Mouse (Mus musculus) urinary bladder, postnatal 10 days (tissue): Measurements from ENCODE around the gene Prkce.
A peak's percentile ranks its signal among the peaks of the same experiment; 100 is the strongest.

ENCODE experiments used
- DNase-seq: peaks from one replicate; pipeline ENCODE4 v3.0.0; 2022; ENCODE audit warnings: low spot score

Gene Prkce

DNA sequence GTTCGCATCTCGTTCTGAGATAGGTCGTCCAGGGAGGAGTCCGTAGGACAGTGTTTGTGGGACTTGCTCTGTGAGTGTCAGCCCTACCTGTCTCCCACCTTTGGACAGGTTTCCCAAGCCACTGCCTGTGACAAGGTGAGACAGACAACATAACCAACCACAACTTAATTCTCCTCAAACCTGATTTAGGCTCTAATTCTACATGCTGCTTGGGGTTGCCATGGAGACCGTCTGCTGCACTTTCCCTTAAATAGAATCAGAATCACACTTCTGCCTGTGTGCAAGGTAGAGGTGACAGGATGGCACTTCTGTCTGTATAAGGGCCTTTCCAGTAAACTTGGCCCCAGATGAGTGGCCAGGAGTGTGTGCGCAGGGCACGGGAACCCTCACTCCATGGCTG, 248.4 kb downstream of the Prkce start:
- no peak for DNase-seq

GRCm38 (mm10) chr17:86418334-86418733, 250.7 kb downstream of the Prkce start:
- DNase-seq, result no peak

- DNase-seq, result no peak
Measured at GRCm38 (mm10) chr17:86419199-86419598, 251.6 kb downstream of the Prkce start.

- DNase-seq, result no peak
Measured at GRCm38 (mm10) chr17:86420646-86421338, 253.2 kb downstream of the Prkce start.

GRCm38 (mm10) chr17:86422023-86422422, 254.4 kb downstream of the Prkce start:
- no peak for DNase-seq

DNA sequence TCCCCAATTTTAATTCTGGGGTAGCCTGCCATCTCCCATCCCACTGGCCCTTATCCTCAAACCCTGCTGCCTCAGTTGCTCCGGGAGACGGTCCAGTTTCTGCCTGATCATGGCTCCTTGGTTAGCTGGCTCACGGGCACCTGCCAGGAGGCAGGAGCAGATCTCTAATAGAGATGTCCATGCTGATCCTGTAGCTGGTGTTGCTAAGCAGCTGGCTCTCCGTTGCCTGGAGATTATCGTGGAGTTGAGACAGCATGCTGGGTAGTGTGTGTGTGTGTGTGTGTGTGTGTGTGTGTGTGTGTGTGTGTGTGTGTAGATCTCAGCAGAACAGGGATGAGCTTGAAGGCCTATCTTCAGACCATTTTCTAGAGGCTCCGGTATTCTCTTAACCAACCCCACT, 262.3 kb downstream of the Prkce start:
- DNase-seq, result no peak

GRCm38 (mm10) chr17:86433117-86433516, 265.5 kb downstream of the Prkce start:
- DNase-seq, result no peak

- DNase-seq, result no peak
Measured at GRCm38 (mm10) chr17:86433813-86434212, 266.2 kb downstream of the Prkce start.

DNA sequence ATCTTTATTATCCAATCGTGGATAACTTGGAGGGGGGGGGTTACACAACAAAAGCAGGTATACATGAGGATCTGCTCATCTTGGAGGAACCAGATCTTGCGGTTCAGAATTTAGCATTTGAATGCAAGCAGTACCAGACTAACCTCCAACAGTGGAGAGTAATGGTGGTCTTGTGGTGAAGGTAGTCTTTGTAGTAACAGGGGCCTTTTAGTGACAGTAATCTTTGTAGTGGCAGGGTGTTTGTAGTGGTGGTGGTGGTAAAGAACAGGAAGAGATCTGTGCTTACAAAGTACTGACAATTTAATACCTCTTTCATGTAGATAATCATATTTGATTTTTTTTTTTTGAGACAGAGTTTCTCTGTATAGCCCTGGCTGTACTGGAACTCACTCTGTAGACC, 267.2 kb downstream of the Prkce start:
- no peak for DNase-seq

DNA sequence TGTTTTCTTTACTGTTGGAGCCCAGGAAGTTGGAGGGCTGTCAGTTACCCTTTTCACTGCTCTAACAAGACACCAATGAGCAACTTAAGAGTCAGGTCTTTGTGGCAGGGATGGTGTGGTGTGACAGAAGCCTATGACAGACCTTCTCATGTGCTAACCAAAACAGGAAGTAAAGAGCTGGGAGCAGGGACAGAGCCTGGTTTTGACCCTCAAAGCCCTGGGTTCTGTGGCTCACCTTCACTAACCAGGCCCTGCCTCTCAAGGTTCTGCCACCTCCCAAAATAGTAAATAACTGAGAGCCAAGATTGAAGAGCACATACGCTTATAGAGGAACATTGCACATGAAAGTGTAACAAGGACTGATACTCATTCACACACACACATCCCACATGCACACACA, 268.0 kb downstream of the Prkce start:
- DNase-seq, result no peak

DNA sequence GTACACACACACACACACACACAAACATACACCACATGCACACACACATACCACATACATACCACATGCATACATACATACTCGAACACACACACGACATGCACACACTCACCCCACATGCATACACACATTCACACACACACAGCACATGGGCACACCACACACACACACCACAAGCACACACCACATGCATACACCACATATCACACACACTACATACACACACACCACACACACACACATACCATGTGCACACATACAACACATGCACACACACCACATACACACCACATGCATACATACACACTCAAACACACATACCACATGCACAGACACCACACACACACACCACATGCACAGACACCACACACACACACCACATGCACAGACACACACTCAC, 268.4 kb downstream of the Prkce start:
- DNase-seq, result no peak

GRCm38 (mm10) chr17:86436583-86437370, 269.2 kb downstream of the Prkce start:
- DNase-seq, result no peak

DNA sequence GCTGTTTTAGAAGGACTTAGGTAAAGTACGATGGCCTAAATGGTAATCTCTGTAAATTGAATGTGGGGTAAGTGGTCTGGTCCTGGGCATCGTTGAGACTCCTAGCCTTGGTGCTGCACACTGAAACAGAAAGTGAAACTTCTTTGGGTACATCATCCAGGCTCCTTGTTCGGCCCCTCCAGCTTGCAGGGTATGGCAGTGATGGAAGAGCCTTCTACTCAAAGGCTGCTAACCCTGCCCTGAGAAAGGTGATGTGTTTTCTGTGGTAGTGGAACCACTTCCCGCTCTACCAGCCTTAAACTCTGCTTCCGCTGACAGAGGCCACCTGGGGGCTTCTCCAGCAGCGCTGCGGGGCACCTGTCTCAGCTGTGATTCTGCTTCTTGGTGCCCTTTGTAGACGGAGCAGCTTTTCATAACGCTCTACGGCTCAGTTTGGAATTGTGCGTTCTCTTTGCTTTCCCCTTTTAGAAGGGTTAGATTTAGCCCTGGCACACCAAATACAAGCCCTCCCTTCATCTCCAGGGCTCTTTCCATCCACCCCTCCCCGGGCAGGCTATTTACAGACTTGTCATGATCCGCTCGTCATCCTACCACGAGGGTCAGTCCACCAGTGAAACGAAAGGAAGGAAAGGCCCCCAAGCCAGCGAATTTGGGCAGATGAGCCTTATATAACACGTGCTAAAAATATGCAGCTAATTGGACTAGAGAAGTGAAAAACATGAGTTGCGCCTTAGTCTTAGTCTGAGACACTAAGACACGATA, 270.1 kb downstream of the Prkce start:
- DNase-seq, result no peak

DNA sequence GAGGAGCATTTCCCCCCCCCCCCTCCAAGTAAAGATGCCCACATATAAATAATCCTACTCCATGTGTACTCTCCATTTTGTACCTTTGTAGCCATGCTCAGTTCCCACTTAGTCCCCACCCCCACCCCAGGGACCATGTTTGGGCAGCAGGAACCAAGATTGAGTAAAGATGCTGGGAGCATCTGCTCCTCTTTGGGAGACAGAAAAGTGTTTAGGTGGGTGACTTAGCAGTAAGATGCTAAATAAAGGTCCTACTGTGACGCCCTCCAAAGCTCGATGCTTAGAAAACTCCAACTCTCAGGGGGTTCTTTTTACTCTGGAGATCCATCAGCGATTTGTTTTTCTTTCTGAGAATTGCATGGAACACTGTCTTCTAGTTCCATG, 270.7 kb downstream of the Prkce start:
- DNase-seq, result no peak

- DNase-seq, result no peak
Measured at GRCm38 (mm10) chr17:86438763-86439162, 271.2 kb downstream of the Prkce start.

DNA sequence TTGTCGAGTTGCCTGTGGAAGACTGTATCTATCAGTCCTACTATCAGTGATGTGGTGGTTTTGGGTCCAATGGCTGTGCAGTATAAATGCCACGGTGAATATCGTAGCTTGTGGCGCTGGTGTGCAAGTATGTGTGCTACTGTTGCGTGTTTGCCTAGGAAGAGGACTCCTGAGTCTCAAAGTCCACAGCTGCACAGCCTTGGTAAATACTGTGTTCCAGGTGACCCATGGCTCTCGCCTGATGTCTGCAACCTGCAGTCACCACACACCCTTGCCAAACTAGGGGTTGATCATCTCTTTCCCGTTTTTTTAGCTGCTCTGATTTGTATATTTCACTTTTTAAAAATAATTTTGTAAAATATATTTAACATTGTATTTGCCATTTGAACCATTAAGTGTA, 273.5 kb downstream of the Prkce start:
- no peak for DNase-seq

DNA sequence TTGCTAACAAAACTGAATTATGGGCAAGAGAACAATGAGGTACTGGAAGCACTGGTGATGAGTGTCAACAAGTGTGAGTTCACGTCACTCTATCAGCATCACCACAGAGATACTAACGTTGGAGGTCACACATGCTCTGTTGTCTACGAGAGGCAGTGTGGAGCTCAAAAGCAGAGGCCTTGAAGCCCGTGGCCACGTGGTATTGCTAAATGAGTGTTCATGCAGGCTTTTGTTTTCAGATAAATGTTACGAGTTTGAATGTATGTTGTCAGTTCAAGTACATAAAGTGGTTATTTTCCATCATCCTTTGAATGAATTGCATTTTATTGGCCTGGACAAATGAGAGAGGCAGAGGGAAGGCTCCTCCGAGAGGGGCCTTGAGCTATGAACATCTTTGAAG, 276.3 kb downstream of the Prkce start:
- no peak for DNase-seq

DNA sequence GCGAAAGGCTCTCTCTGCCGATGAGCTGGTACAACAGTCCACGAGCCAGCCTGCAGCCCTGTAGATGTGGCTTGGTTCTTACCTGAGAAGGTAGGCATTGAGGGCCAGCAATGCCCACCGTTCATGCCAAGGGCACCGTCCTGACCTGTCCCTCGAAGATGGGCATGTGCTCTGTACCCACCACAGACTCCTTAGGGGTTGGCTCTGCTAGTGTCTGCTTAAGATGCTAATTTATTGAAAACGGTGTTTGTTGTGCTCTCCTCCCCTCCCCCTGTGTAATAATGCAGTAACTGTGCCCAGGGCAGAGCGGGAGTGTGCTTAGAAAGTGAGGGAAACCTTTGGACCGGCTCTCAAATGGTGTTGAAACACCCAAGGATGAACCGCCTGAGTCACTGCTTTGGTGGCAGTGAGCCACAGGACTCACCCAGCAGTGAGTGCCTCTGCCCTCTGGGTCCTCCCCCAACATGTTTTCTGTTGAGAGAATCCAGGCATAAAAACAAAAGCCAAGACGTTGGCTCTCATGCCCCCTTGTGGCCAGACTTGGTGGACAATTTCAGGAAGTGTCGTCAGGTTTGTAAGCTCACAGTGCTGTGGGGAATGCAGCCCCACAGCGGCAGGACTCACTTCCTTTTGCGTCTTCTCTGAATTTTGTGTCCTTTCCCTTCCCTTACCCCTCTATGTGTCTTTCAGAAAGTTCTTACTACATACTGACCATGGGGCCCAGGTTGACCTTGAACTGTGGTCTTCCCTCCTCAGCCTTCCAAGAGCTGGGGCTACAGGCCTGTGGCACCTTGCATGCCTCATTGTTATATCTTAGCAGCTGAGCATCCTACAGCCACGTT, 277.2 kb downstream of the Prkce start:
- peak; percentile 75 for DNase-seq

DNA sequence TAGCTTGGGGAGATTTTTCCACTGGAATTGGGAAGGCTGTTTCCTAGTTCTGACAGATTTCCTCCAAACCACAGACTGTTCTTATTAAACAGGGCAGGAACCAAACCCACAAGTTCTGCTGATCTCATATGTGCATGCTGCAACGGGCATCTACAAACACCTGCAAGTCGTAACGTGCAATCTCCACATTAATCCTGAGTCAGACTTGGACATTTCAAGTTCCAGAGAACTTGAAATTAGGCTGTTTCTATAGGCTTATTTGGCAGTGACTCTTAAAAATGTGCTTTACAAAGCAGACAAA, 277.8 kb downstream of the Prkce start:
- DNase-seq, result no peak

DNA sequence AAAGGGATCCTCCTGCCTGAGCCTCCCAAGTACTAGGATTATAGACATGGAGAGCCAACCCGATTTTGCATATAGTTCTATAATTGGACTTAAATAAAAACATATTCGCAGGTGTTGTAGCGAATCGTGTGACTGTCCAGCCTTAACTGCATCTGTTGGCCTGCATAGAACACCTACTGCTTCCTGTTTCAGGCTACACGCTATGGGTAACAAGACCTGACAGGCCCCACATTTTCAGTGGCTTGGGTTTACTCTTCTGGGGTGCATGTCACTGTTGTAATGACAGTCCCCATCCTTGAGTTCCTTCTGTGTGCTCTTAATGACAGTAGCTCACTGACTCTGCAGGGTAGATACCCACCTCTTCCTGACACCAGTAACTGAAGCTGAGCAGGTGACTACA, 278.3 kb downstream of the Prkce start:
- no peak for DNase-seq

GRCm38 (mm10) chr17:86447101-86447598, 279.6 kb downstream of the Prkce start:
- DNase-seq, result no peak

DNA sequence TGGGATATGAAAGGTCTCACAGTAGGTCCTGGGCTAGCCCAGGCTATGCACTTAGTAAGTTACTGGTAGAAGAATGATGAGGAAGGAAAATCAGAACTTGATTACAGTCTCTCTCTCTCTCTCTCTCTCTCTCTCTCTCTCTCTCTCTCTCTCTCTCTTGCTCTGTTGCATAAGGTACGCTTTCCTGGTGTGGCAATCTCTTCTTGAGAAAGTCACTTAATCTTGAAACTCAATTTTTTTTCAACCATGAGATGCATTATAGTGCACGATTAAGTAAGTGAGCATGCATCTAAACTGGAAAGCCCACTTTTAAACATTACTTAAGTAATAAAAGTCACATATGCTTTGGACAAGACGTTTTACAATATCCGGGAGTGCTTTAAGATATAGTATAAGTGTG, 285.3 kb downstream of the Prkce start:
- no peak for DNase-seq
